Mouse (Mus musculus): ENCODE measurements around the gene Nectin2.

GRCm38 (mm10) chr7:19685374-19685773, 64.9 kb downstream of the Nectin2 start:
- TF ChIP-seq CTCF (IDR thresholded peaks at IDR 0.05; ENCODE audit: borderline replicate concordance, control insufficient read depth, extremely low read depth, insufficient read depth, low read length, poor library complexity) = no peak
- no peak for TF ChIP-seq POLR2A (IDR thresholded peaks at IDR 0.05; ENCODE audit: control insufficient read depth, extremely low read depth, insufficient read depth, low read length, poor library complexity)
